Mouse (Mus musculus): ENCODE measurements at regions not wholly inside any gene's neighbourhood (a gene's known extent, or its start where the extent isn't known, plus 50 kb on each side); places are given as distances from the start of the nearest gene placed in this dataset.

- TF ChIP-seq EP300 (IDR thresholded peaks at IDR 0.05; ENCODE audit: low read depth) (no peak), CTCF (IDR thresholded peaks at IDR 0.05; ENCODE audit: low read depth) (no peak)
These were observed 93.2 kb upstream of the Olfm4 start for GRCm38 (mm10) chr14:79890682-79891081.

Data from heart, postnatal 0 days (tissue).